Mouse (Mus musculus) left cerebral cortex, adult 11 months (tissue): ENCODE measurements at regions not wholly inside any gene's neighbourhood (a gene's known extent, or its start where the extent isn't known, plus 50 kb on each side); places are given as distances from the start of the nearest gene placed in this dataset.

Experiments
- DNase-seq: peaks from one replicate; pipeline ENCODE4 v3.0.0; 2022; ENCODE audit warnings: low spot score

DNA sequence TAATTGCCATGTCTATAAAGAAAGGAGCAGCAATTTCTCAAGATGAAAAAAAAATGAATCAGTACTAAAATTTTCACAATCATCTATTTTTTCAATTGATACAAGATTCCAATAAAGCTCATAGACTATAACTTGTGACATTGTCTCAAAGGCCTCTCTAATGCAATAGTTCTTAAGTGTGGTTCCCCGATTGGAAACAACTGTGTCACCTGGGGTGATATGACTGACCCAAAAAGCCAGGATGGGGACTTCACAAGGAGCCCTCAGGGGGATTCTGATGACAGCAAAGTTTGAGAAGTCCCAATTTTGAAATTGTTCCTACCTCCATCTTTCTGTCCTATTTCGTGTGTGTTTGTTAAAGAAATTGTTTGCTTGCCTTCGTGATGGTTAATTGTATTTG is 143.3 kb upstream of the Fndc3a start:
- DNase-seq: no peak

DNA sequence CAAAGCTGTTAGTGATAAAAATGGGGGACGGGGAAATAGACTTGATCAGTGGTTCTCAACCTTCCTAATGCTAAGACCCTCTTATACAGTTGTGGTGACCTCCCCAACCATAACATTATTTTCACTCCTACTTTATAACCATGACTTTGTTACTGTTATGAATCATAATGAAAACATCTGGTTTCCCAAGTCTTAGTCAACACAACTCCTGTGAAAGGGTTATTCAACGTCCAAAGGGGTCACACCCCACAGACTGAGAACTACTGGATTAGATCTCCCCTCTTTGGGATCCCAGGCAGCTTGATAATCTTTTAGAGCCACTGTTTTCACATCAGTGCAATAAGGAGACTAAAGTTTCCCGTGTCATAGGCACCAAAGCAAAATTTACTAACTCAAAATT is 141.1 kb upstream of the Fndc3a start:
- DNase-seq: no peak

DNA sequence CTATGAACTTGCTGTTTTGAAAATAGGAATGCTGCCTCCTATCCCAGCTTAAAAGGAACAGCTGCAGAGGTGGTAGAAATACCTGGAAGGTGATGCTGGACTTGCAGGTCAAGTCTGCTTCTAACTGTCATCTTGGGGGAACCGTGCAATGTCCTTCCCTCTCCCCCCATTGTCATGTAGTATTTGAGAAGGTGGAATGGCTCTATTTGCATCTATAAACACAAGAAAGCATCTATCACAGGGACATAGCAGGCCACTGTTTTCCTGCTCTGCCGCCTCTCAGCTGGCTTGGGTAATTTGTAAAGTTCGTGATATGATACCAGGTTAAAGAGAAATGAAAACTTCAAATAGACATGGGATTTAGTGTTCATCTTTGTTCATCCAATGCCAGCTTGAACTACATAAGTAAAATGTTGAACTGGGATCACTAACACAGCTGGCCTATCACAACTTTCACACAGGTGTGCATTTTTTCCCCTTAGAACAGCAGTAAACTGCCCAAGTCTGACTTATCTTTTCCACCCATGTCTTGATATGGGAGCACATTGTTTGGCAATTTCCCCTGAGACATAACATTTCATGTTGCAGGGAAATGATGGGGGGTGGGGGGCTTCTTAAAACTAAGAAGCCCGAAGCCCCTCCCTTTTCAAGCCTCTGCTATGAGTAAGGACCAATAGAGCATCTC is 138.6 kb upstream of the Fndc3a start:
- no peak for DNase-seq

DNA sequence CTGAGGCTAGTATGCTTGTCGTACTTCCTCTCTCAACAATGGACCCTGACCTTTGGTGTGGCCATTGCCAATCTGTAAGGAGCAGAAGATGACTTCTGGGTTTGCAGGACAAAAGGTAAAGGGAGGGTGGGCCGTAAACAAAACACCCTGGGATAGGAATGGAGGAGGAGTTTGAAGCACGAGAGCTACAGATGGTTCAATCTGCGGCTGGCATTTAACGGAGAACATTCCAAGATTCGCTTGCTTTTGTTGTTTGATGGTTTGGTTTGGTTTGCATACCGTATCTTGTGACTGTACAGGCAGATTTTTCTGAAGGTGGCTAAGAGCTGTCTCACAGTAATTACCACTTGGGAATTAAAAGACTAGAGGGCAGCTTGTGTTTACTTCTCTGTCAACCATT is 137.7 kb upstream of the Fndc3a start:
- no peak for DNase-seq

DNA sequence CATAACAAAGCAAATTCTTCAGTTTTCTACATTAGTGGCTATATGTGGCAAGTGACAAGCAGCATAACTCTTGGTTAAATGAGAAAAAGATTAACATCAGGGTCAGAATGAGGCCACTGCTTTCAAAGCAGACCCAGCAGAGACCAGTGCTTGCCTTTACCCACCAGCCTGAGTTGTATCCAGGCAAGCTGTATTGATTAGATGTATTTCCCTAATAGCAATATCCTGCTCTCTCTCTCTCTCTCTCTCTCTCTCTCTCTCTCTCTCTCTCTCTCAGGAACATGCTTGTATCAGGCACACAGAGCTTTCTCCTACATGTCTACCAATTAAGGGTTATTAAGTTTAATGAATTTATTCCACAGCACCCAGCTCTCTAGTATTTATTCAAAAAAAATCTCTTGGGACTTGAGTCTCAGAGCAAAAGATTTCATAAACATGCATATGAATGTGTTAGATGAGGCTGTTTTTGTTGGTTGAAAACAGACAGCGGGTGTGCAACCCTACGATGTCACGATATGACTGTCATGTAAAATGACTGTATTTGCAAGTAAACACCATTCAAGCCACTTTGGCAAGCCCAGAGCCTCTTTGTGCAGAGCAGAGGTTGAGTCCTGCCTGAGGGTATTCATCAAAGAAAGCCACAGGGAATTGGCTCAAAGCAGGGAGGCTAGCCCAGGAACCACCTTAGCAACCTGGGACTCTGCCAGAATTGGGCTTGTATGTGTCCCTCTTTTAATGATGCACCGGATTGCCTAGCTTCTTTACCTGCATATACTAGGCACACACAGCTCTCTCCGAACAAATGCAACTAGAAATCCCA is 136.0 kb upstream of the Fndc3a start:
- DNase-seq: no peak

DNA sequence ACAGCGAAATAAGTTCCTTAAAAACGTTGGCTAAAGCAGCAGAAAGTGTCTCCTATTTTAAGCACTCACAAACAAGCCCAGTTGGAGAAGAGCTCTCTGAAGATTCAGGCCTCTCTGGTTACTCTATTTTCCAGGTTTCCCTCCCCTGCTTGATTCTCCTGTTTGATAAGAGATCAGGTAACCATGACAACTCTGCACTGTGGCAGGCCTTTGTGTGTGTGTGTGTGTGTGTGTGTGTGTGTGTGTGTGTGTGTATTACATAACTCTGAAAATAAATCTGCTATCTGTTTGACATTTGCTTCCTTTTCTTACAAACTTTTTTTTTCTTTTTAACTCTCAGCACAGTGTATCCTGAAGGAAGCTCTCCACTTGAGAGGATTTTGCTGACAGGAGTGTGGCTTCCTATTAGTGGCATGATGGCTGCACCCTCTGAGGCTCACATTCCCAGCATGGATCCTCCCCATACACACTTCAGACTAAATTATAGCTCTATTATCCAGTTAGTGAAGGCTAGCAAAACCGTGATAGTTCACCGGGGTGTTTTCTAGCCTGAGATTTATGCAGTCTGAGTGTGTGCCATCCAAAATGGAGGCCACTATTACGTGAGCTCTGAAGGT is 135.1 kb upstream of the Fndc3a start:
- no peak for DNase-seq

DNA sequence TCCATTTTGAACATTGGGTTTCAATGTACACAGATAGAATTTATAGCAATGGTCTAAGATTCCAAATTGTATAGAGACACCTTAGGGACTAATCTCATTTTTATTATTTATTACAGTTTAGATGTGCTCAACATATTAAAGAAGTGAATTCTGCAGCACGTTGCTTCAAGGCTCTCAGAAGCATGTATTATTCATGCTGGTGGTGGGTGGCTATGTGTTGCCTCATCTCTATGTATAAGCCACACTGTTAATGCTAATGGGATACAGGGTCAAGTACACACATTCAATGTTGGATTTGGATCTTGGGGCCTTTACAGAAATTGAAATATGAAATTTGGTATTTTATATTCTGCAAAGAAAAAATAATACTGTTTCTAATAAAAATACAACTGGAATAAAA is 131.9 kb upstream of the Fndc3a start:
- no peak for DNase-seq

DNA sequence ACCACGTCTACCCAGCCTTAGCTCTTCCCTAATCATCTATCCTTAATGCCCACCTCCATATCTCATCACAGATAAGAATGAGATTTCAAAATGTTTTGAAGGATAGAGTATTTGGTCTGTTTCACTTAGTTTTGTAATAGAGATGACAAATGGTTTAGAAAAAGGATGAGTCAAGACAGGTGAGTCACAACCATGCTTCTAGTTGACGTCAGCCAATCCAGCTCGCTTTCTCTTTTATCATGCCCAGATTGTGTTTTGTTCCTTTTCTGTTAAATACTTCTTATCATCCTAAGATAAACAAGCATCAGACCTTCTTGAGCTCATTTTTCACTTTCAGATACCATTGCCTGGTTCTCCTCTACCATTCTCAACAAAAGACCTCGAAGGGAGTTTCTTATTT is 125.4 kb upstream of the Fndc3a start:
- DNase-seq: no peak

DNA sequence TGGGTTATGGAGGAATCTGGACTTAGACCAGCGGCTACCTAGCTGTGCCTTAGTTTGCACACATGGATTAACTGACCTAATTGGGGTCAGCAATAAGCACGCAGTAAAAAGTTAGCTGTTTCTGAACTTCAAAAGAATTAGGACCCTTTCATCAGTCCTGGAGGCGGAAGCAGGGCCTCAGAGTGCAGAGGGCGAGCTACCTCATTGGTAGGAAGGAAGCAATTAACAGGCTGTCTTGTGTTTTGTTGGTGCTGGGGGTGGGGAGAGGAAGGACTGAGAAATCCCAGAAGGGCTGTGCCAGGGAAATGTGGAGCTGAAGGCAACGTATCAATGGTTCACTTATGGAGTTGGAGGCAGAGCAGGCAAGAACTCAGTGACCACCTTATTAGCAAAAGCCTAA is 119.5 kb upstream of the Fndc3a start:
- no peak for DNase-seq

DNA sequence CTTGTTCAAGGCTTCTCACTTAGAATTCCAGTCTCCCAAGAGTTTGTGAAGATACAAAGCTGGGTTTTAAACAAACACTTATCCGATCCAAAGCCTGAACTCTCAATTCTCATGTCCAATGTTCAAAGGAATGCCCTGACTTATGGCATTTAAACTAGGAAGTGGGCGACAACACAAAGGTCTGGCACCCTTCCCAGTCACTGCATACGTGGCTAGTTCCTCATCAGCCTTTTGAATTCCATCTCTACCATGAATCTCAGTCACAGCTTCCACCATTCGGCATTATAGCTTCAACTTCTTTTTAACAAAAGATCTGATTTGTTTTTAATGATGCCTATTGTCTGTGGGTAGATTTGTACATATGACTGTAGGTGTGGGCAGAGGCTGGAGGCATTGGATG is 115.7 kb upstream of the Fndc3a start:
- no peak for DNase-seq

DNA sequence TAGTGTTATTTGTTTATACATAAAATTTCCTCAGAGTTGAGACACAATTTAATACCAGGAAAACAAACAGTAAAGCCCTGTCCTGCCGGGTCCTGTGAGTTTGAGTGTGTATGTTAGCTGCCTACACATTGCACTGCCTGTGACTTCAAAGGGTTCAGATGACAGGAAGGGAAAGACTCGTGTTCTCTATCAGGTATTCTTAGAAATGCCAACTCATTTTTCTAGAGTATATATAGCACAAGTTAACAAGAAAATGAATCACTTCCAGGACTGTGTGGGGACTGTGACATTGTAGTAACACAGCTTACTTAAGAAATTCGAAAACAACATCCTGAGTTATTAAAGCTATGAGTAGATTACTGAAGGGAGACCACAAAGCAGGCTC is 112.4 kb upstream of the Fndc3a start:
- no peak for DNase-seq

DNA sequence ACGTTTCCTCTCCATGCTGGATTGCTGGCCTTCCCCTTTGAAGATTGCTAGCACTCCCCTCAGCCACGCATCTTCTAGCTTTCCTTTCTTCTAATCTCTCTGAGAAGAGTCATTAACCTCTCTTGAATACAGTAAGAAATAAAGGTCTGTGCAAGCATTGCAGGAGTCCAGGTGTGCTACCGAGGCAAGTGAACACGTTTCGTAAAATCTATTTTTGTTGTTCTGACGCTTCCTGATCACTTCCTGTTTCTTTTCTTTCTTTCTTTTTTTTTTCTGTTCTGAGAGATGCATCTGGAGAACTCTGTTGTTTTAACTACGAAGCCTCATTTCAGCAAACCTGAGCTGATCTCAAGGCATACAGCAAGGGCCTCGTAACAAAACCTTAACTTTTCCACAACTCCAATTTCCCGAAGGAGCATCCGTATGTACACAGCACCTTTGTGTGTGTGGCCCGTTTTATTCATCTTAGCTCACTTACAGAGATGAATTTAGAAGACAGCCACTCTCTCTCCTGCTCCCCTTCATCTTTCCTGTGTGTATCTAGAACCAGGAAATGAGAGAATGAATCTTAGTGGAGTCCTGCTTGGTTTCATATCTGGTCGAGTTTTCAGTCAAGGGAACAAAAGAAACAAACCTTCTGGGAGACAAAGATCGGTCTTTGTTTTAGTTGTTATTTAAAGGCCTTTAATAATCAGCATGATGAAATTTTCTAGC is 111.9 kb upstream of the Fndc3a start:
- no peak for DNase-seq

DNA sequence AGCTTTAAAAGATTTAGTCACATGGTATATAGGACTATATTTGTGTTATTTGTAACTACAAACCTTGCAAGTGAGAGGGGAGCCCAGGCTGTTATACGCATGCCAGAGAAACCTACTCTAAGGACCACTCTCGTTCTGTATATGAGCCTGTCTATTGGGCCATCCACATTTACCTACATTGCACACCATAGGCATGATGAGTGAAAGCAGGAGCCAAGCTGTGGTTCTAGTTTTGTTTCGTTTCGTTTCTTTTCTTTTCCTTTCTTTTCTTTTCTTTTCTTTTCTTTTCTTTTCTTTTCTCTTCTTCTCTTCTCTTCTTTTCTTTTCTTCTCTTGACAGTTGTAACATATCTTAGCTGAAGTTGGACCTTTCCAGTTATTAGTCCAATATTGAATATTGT is 109.2 kb upstream of the Fndc3a start:
- DNase-seq: no peak

DNA sequence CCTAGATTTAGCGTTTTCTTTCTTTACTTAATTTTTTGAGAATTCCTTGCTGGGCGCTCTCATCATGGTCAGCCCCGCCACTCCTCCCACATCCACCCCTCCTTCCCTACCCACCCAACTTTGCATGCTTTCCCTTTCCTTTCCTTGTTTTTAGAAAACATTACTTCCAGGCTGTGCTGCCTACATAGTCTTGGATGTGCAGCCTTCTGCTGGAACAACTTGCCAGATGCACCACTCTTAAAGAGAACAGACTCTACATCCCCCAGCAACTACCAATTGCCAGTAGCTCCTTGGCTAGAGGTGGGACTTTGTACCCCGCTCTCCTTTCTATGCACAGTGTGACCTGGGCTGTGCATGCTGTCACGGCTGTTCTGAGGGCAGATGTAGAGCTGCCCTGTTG is 108.0 kb upstream of the Fndc3a start:
- DNase-seq: no peak

DNA sequence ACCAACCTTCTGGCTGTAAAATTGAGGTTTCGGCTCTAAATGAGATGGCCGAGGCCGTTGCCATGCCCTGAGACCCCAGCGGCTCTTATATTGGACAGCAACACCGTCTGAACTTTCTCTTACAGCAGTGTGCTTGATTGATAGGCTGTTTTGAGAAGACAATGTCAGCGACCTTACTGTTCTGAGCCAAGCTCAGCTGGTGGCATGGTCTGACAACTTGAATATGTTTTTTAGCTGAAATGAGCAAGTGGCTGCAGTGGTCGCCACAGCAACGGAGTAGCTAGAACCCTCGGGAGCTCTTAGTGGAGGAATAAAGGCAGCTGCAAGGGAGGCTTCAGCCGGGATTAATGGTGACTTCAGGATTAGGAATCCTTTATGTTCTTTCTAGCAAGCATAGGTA is 107.0 kb upstream of the Fndc3a start:
- DNase-seq: no peak

DNA sequence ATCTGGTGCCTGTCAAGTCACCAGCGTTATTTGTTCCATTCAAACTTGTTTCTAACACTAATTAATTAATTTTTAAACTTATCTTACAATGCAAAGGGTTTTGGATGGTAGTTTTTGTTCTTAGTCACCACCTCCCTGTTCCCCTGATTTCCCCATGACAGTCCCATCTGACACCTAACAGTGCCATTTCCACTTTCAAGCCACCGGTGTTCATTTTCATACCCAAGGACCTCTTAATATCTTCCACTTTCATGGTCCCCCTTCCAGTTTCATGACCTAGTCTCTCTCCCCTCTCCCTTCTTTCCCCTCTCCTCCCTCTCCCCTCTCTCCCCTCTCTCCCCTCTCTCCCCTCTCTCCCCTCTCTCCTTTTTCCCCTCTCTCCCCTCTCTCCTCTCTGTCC is 99.3 kb upstream of the Fndc3a start:
- DNase-seq: no peak

DNA sequence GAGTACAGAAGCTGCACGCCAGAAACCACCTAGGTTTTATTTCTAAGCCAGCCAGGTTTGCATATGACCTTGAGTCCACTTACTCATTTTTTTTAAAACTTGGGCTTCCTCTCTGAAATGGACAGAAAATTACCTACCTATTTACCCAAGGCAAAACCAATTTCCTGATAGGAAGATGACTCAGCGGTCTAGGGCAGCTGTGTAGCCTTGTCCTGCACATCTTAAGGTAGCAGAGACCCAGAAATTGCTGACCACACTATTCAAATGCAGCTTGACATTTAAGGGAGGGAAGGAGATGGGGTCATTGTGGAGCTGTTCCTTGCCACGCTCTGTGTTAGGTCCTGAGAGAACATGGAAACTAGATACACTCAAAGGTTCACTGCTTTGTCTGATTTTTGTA is 98.1 kb upstream of the Fndc3a start:
- DNase-seq: no peak

DNA sequence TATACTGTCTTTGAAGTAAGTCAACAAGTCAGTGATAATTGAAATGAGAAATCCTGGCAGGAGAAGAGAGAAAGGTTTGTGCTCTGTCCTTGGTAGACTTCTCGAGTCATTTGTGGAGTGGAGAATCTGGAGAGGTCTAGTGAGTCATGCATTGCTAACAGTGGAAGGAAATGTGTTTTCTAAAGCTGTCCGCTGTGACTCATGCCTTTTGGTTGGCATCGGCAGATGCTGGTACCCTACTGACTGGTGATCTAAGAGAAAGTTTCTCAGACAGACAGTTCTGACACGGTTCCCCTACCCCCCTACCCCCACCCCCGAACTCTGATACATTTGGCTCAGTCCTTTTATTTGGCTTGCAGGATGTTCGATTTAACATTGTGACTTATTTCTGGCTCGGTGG is 97.5 kb upstream of the Fndc3a start:
- no peak for DNase-seq

DNA sequence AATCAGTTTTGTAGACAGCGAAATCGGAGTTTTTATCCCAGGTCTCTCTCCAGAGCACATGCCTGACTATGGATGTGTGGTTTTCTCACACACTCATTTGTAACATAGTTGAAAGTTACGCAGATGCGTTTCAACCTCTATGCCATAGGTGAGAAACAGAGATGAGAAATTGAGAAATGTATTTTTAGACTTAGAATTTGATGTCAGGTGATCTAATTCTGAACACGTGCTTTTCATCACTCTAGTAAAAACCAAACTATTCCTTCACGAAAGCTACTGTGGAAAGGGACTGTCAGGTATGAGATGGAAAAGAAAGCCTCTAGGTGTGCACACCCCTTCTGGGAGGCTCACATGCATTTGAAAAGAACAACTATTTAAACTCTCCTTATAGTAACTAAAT is 96.8 kb upstream of the Fndc3a start:
- no peak for DNase-seq

DNA sequence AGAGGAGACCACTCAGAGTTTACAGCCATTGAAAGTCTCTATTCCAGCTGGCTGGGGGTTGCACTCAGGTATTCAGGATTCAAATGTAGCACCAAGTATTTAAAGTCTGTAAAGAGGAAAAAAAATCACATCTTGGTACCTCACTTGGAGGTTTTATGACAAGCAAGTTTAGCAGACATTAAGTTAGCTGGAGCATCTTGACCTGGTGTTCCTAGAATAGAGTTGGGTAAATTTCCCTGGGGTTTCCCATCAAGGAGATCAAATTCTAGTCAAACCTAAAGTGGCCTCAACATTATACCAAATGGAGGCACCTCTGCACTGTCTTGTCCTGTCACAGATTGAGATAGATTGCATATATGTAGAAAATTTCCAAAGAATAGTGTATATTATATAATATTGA is 93.8 kb upstream of the Fndc3a start:
- no peak for DNase-seq

DNA sequence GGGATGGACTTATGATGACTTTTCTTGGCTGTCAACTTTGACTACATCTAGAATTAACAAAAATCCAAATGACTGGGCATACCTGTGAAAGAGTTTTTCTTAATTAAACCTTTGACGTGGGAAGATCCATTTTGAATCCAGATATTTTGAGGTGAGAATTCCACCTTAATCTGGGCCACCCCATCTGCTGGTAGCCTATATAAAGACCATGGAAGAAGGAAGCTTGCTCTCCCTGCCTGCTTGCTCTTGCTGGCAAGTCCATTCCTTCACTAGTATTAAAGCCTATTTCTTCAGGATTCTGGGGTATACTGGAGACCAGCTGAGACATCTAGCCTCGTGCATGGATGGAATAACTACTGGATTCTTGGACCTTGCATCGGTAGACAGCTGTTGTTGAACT is 80.9 kb upstream of the Fndc3a start:
- no peak for DNase-seq

DNA sequence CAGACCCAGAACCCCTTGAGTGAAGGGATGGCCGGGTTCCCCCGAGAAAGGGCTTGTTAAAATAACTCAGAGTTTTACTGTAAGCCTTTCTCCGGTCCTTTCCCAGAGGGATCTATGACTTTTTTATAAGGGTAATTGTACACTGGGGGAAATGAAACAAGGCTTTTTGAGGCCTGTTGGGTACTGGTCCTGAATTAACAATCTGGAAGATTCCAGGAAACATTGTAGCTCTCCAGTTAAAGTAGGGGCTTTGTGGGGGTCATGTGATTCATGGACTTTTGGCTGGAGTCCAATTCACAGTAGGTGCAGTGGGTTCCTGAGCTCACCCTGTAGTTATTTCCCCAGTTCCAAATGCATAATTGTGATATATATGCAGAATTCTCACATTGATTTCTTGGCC is 77.1 kb upstream of the Fndc3a start:
- DNase-seq: no peak

DNA sequence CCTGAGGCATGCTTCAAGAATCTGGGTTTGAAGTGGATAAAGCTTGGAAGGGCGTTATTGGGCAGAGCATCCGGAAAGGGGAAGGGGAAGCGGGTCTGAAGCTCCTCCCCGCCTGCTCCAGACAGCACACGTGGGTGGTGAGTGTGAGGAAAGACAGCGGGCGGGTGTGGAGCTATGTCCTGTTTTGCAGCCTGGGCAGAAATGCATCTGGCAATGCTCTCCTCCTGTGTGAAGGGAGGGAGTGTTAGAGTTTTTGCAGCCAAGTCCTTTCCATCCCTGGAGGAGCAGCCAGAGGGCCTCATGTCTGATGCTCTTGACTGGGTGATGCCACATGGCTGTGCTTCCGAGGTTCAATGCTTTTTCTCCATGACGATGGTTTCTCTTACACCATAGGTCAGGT is 73.4 kb upstream of the Fndc3a start:
- DNase-seq: no peak
